Mouse (Mus musculus) intestine, embryonic 16.5 days (tissue): Measurements from ENCODE around the gene Macf1. TPM values are rescaled to one million over a fixed set of nuclear protein-coding genes. Genes with fewer than 3 reads are reported as not detected.

Source experiments
- ATAC-seq: fragments of 200-750 bp; cut with Nextera tagmentation; 2 replicates; pipeline ENCODE4 v1.8.0; 2017; ENCODE audit warnings: moderate TSS enrichment, moderate library complexity
- H3K27ac ChIP-seq: fragments of 300-500 bp; sonication (generic); 2 replicates; pipeline ENCODE4 v1.5.1; 2014; ENCODE audit warnings: mild to moderate bottlenecking, low read length
- H3K27me3 ChIP-seq: fragments of 300-500 bp; sonication (generic); replicated peaks from 2 replicates; pipeline ENCODE4 v1.6.1; 2014; ENCODE audit warnings: low read length, control low read depth, mixed read lengths; ENCODE audit not compliant: control insufficient read depth, insufficient read depth
- H3K36me3 ChIP-seq: fragments of 300-500 bp; sonication (generic); 2 replicates; pipeline ENCODE4 v1.6.1; 2014; ENCODE audit warnings: low read length, control low read depth; ENCODE audit not compliant: control insufficient read depth, insufficient read depth
- H3K4me1 ChIP-seq: fragments of 300-500 bp; sonication (generic); 2 replicates; pipeline ENCODE4 v1.6.1; 2014; ENCODE audit warnings: low read length, control low read depth, mixed read lengths; ENCODE audit not compliant: control insufficient read depth, insufficient read depth
- H3K4me2 ChIP-seq: fragments of 300-500 bp; sonication (generic); 2 replicates; pipeline ENCODE4 v1.6.1; 2014; ENCODE audit warnings: low read depth, low read length, control low read depth
- H3K4me3 ChIP-seq: fragments of 300-500 bp; sonication (generic); 2 replicates; pipeline ENCODE4 v1.5.1; 2014; ENCODE audit warnings: mild to moderate bottlenecking, low read length
- H3K9ac ChIP-seq: fragments of 300-500 bp; sonication (generic); 2 replicates; pipeline ENCODE4 v1.6.1; 2014; ENCODE audit warnings: low read depth, low read length
- H3K9me3 ChIP-seq: fragments of 300-500 bp; sonication (generic); 2 replicates; pipeline ENCODE4 v1.6.1; 2016; ENCODE audit warnings: low read length, control low read depth; ENCODE audit not compliant: control insufficient read depth
- WGBS: fragments of 180-500 bp; shearing (Covaris S2); extraction: QIAGEN DNeasy Blood & Tissue Kit; methylation state at CpG from one replicate; pipeline ENCODE4 v1.1.7; 2014; 5-methylcytosine and 5-hydroxymethylcytosine counted together
- polyA plus RNA-seq: library from polyadenylated mRNA; unstranded; fragments of >200 nt; fragmentation: Nextera tagmentation; extraction: Ambion mirVana; gene quantifications from 2 replicates; pipeline ENCODE4 v1.2.1, GENCODE M21; 2015

The Macf1 gene
- polyA plus RNA-seq, 1 experiment from 2014 or later, result 19.7 TPM

DNA sequence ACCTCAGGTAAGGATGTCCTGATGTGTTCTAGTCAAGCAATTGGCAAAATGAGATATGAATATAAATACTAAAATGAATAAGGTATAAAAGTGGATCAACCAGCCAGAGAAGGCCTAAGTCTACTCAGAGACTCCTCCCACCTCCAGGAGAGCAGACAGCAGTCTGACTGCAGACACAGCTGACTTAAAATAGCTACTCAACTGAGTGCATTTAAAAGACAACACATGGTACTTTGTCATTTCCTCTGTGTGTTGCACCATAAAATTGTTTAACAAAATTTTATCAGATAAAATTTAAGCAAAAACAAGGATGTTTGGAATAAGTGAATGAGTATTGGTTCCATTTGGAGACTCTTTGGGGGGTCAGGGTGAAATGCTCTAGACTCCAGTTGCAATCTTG is 67.7 kb downstream of the Macf1 start:
- Histone ChIP-seq H3K4me3 (no peak overlapping the region), H3K27me3 (no peaks in the 10 kb centered on the region), H3K9me3 (no peaks in the 10 kb centered on the region), H3K4me2 (no peak overlapping the region), H3K36me3 (no peaks in the 10 kb centered on the region), H3K4me1 (peaks cover 20% of the 10 kb centered on the region), H3K9ac (no peak overlapping the region), H3K27ac (no peak overlapping the region)
- ATAC-seq, result no peak

DNA sequence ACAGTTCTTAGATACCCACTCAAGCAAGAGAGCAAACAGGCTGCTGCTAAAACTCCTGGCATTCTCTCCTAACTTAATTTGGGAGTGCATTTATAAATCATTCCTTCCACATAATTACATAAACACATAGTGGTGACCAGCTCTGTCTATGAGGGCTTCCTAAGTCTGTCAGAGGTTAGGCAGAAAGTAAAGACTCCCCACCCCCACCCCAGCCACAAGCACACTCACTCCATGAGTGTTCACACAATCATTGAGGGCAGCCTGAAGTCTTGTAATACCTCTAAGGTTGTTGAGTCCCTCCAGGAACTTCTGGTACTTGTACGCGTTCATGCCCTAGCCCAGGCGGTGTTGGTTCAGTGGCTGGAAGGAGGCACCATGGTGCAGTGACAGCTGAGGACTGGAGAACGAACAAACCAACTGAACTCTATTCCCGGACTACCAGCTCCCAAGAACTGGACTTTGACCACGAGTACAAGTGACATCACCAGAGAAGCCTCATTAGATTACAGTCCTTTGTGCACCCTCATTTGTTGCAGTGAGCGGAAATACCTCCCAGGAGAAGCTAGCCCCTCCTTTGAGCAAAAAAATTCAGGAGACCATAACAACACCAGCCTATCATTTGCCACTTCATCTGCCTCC is 70.7 kb downstream of the Macf1 start:
- Histone ChIP-seq H3K27me3 (no peaks in the 10 kb centered on the region), H3K4me2 (peak overlapping the region; percentile 20), H3K9me3 (no peaks in the 10 kb centered on the region), H3K4me3 (peak overlapping the region; percentile 28), H3K27ac (peak overlapping the region; percentile 68), H3K4me1 (peaks cover 22% of the 10 kb centered on the region), H3K9ac (peak overlapping the region; percentile 20; the same call in 1 of the 2 replicates), H3K36me3 (no peaks in the 10 kb centered on the region)
- ATAC-seq, result peak; percentile 95
- WGBS, result 45% methylated on average over 7 of the region's 7 CpGs

DNA sequence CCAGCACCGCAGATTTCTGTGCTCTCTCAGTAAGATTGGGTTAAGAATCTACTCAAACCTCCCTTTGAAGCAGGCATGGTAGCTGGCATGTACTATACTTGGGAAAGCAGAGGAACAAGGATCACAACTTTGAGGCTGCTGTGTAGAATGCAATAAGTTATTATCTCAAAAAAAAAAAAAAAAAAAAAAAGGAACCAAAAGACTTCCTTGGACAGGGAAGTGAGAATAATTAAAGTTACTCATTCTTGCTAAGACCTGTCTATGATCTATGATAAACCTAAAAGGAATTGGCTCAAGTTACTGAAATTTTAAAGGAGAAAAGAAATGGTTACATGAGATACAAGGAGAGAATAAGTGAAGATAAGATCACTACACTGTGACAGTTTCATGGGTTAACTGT is 72.2 kb downstream of the Macf1 start:
- Histone ChIP-seq H3K36me3 (no peaks in the 10 kb centered on the region), H3K4me1 (peaks cover 22% of the 10 kb centered on the region), H3K27ac (no peak overlapping the region), H3K4me2 (no peak overlapping the region), H3K27me3 (no peaks in the 10 kb centered on the region), H3K9me3 (no peaks in the 10 kb centered on the region), H3K9ac (no peak overlapping the region), H3K4me3 (no peak overlapping the region)
- ATAC-seq, result no peak
- WGBS, result 93% methylated on average over 1 of the region's 1 CpGs

DNA sequence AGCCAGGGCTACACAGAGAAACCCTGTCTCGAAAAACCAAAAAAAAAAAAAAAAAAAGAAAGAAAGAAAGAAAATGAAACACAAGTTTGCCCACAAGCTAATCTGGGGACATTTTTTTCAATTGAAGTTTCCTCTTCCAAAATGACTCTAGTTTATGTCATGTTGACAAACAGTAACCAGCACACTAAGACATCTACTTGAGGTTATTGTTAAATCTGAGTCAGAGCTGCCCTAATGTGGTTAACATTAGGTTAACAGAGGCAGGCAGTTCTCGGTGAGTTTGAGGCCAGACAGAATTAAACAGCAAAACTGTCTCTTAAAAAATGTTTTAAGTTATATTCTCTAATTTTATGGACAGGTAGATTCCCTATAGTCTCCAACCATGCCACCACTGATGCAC is 72.9 kb downstream of the Macf1 start:
- no peak overlapping the region for H3K4me3 ChIP-seq
- H3K36me3 ChIP-seq, result no peaks in the 10 kb centered on the region
- 80% methylated on average over 2 of the region's 2 CpGs for WGBS
- no peak overlapping the region for H3K4me2 ChIP-seq
- H3K4me1 ChIP-seq, result peaks cover 22% of the 10 kb centered on the region
- no peaks in the 10 kb centered on the region for H3K9me3 ChIP-seq
- no peak for ATAC-seq
- H3K27me3 ChIP-seq, result no peaks in the 10 kb centered on the region
- no peak overlapping the region for H3K9ac ChIP-seq
- H3K27ac ChIP-seq, result no peak overlapping the region

DNA sequence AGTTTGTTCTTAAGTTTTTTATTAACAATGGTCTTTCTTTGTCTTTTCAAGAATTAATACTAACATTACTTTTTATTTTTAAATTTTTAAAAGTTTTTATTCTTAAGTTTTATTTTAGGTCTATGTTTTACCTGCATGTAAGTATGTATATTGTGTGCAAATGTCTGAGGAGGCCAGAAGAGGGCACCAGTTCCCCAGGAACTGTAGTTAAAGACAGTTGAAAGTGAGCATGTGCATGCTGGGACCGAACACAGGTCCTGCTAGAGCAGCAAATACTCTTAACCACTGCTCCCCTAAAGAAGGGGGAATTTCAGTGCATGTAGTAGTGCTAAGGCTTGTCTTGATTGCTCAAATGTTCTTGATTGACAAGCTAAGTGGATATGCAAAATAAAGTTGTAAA is 77.0 kb downstream of the Macf1 start:
- Histone ChIP-seq H3K9me3 (no peaks in the 10 kb centered on the region), H3K4me2 (no peak overlapping the region), H3K4me3 (no peak overlapping the region), H3K9ac (no peak overlapping the region), H3K27ac (no peak overlapping the region), H3K27me3 (no peaks in the 10 kb centered on the region), H3K4me1 (peaks cover 10% of the 10 kb centered on the region), H3K36me3 (no peaks in the 10 kb centered on the region)
- ATAC-seq, result no peak
- whole genome bisulfite sequencing, result 95% methylated on average over 1 of the region's 1 CpGs

DNA sequence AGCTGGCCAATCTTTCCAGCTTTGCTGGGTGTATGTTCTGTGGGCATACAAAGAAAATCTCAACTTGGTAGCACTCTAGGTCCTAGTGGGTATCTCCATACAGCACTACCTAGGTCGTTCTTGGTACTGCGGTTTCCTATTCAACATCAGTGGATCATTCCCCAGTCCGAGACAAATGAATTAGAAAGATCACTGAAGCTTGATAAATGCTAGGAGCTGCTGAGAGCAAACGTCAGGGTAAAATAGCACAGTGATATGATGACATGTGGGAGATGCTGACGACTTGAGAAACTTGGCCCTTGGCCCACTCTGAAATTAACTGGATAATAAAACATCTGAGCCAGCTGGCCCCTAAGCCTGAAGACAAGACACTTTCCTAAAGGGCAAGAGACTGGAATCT is 78.2 kb downstream of the Macf1 start:
- H3K4me2 ChIP-seq, result no peak overlapping the region
- peaks cover 6% of the 10 kb centered on the region; the same call in 1 of the 2 replicates for H3K4me1 ChIP-seq
- H3K9ac ChIP-seq, result no peak overlapping the region
- H3K27me3 ChIP-seq, result no peaks in the 10 kb centered on the region
- no peaks in the 10 kb centered on the region for H3K9me3 ChIP-seq
- H3K4me3 ChIP-seq, result no peak overlapping the region
- no peaks in the 10 kb centered on the region for H3K36me3 ChIP-seq
- no peak overlapping the region for H3K27ac ChIP-seq
- 48% methylated on average over 5 of the region's 5 CpGs for whole genome bisulfite sequencing
- ATAC-seq, result no peak

DNA sequence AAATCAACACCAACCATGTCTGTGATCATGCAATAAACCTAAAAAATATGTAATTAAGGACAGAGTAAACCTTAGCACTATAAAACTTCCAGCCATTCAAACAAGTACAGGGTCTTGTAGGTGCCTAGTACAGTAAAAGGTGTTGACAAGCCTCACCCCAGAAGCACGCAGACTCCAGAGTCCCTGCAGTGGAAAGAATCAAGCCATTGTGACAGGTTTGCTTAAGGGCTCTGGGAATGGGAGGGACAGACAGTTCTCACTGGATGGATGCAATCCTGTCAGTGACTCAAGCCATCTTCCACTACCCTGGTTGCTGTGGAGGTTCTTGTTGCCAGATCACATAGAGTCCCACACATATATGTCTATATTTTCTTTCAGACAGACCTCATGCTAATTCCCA is 78.9 kb downstream of the Macf1 start:
- Histone ChIP-seq H3K4me3 (no peak overlapping the region), H3K9me3 (no peaks in the 10 kb centered on the region), H3K36me3 (no peaks in the 10 kb centered on the region), H3K4me1 (peaks cover 8% of the 10 kb centered on the region; the same call in 1 of the 2 replicates), H3K9ac (no peak overlapping the region), H3K4me2 (no peak overlapping the region), H3K27ac (no peak overlapping the region), H3K27me3 (no peaks in the 10 kb centered on the region)
- WGBS, result 68% methylated on average over 1 of the region's 1 CpGs
- peak; percentile 26; the same call in 1 of the 2 replicates for ATAC-seq

DNA sequence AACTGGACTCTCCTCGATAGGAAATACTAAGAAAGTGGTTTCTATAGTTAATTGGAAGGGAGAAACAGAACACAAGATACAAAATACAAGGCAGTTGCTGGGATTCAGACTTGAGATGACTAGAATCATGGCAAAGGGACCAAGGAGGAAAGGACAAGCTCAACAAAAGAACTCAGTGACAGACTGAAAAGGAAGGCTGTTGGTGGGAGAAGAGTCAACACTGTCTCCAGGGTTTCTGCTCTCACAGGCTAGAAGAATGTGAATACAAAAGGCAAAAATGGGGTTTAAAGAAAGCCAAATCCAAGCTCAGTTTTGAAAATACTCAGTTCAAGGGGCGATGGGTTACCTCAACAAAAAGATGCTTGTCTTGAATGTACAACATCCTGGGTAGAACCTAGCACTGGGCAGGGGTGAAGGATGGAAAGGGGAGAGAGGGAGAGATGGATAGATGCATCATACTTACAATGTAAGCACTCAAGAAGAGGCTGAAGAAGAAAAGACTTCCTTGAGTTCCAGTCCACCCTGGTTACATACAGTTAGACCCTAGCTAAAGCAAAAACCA is 81.4 kb downstream of the Macf1 start:
- no peaks in the 10 kb centered on the region for H3K27me3 ChIP-seq
- H3K27ac ChIP-seq, result no peak overlapping the region
- ATAC-seq, result no peak
- H3K9me3 ChIP-seq, result no peaks in the 10 kb centered on the region
- H3K36me3 ChIP-seq, result no peaks in the 10 kb centered on the region
- no peak overlapping the region for H3K9ac ChIP-seq
- no peak overlapping the region for H3K4me2 ChIP-seq
- H3K4me1 ChIP-seq, result peaks cover 8% of the 10 kb centered on the region; the same call in 1 of the 2 replicates
- WGBS, result 85% methylated on average over 2 of the region's 2 CpGs
- no peak overlapping the region for H3K4me3 ChIP-seq

DNA sequence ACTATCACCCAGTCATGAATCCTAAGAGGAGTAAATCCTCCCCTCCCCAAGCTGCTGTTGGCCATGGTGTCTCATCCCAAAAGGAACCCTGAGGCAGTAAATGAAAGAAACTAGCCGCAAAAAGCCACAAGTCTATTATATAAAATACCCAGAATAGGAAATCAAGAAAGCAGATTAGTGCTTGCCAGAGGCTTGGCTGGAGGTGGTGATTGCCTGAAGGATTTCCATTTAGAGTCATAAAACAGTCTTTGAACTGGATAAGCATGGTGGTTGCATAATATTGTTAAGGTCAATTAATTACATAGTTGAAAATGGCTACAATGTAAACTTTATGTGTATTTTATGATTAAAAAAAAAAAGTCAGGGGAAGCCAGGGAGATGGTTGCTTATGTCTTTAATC is 83.1 kb downstream of the Macf1 start:
- no peak overlapping the region for H3K9ac ChIP-seq
- H3K9me3 ChIP-seq, result no peaks in the 10 kb centered on the region
- no peak overlapping the region for H3K27ac ChIP-seq
- no peak overlapping the region for H3K4me3 ChIP-seq
- H3K4me1 ChIP-seq, result peaks cover 6% of the 10 kb centered on the region; the same call in 1 of the 2 replicates
- no peak overlapping the region for H3K4me2 ChIP-seq
- H3K27me3 ChIP-seq, result no peaks in the 10 kb centered on the region
- no peak for ATAC-seq
- 76% methylated on average over 1 of the region's 1 CpGs for WGBS
- H3K36me3 ChIP-seq, result no peaks in the 10 kb centered on the region
